Mouse (Mus musculus) erythroblast, embryonic 14.5 days (primary cell): ENCODE data around the gene Dclre1c.

Experiments
- GATA1 ChIP-seq: IDR thresholded peaks from 2 replicates; pipeline ENCODE4 v1.6.1; 2012; ENCODE audit warnings: low read length, inconsistent platforms, mixed read lengths
- TAL1 ChIP-seq: IDR thresholded peaks from 3 replicates; pipeline ENCODE4 v1.6.1; 2012; ENCODE audit warnings: low read length, inconsistent platforms, mixed read lengths

DNA sequence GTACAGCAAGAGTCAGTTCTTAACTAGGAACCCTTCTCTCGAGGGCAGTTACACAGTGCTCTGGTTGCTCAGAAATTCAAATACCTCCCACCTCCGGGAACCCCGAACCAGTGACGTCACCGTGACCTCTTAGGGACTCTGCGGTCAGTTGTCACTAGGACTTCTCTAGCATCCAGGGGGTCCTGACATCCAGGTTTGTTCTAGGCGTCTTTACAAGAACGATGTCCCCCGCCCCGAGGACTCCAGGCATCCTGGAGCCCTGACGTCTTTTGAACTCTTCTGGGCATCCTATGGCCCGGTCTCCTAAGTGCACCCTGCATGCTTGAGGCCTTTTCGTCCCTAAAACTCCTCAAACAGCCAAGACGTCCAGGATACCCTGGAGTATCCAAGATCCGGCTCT, 88.1 kb downstream of the Dclre1c start:
- TF ChIP-seq TAL1 (no peak), GATA1 (no peak)
